Mouse (Mus musculus): ENCODE data around the gene Gm6309.

DNA sequence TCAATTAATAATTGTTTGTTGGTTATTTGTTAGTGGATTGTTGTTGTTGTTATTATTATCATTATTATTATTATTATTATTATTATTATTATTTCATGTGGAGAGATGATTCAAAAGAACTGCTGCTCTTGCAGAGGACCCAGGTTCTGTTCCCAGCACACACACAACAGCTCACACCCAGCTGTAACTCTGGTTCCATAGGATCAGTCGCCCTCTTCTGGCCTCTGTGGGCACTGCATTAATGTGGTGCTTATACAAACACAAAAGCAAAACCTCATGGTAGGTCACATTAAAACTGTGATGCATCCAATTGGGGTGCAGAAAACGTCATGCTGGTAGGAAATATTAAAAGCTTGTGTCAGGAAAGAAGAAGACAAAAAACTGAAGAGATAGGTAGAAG is 22.6 kb downstream of the Gm6309 start:
- TF ChIP-seq CTCF (IDR thresholded peaks at IDR 0.05; ENCODE audit: low read depth) = no peak
- no peak for TF ChIP-seq EP300 (IDR thresholded peaks at IDR 0.05; ENCODE audit: low read depth)

All from heart, postnatal 0 days (tissue).